Mouse (Mus musculus) cerebellum, postnatal 25 days (tissue): Measurements from ENCODE around the gene Plch2.

Experiments
- DNase-seq, 2 experiments: peaks; one replicate each; pipeline ENCODE4 v3.0.0; 2021; ENCODE audit warnings: mixed read lengths in 2 of 2

Plch2 gene

GRCm38 (mm10) chr4:154957289-154957993 lies 99.1 kb downstream of the Plch2 start:
- DNase-seq: peak in 1 of 2 experiments; percentile 34

- peak in 1 of 2 experiments; percentile 23 for DNase-seq
These were observed 100.0 kb downstream of the Plch2 start for GRCm38 (mm10) chr4:154956604-154957003.

GRCm38 (mm10) chr4:154952461-154953241 lies 103.9 kb downstream of the Plch2 start:
- peak in 1 of 2 experiments; percentile 28 for DNase-seq

GRCm38 (mm10) chr4:154949589-154949982 lies 107.0 kb downstream of the Plch2 start:
- no peak for DNase-seq

GRCm38 (mm10) chr4:154948940-154949588 lies 107.5 kb downstream of the Plch2 start:
- no peak for DNase-seq

- no peak for DNase-seq
These were observed 108.3 kb downstream of the Plch2 start for GRCm38 (mm10) chr4:154948066-154948939.

GRCm38 (mm10) chr4:154946319-154946718 lies 110.3 kb downstream of the Plch2 start:
- DNase-seq: peak; percentile 71 to 82

- peak; percentile 74 to 86 for DNase-seq
These were observed 112.4 kb downstream of the Plch2 start for GRCm38 (mm10) chr4:154944121-154944590.

- no peak for DNase-seq
These were observed 113.1 kb downstream of the Plch2 start for GRCm38 (mm10) chr4:154943323-154944039.

- DNase-seq: no peak
These were observed 113.8 kb downstream of the Plch2 start for GRCm38 (mm10) chr4:154942632-154943322.

- no peak for DNase-seq
These were observed 114.8 kb downstream of the Plch2 start for GRCm38 (mm10) chr4:154941831-154942230.

- DNase-seq: no peak
These were observed 116.4 kb downstream of the Plch2 start for GRCm38 (mm10) chr4:154940156-154940555.

GRCm38 (mm10) chr4:154937746-154938145 lies 118.8 kb downstream of the Plch2 start:
- no peak for DNase-seq

GRCm38 (mm10) chr4:154936542-154937255 lies 119.9 kb downstream of the Plch2 start:
- no peak for DNase-seq

GRCm38 (mm10) chr4:154935788-154936187 lies 120.8 kb downstream of the Plch2 start:
- no peak for DNase-seq

- DNase-seq: no peak
These were observed 121.8 kb downstream of the Plch2 start for GRCm38 (mm10) chr4:154934800-154935199.

- DNase-seq: no peak
These were observed 123.2 kb downstream of the Plch2 start for GRCm38 (mm10) chr4:154933306-154933907.
